Mouse (Mus musculus) cerebellum, adult 2 months (tissue): ENCODE data around the gene Fhl2. TPM values are rescaled to one million over a fixed set of nuclear protein-coding genes. Genes with fewer than 3 reads are reported as not detected.

Experiments
- DNase-seq, 2 experiments: peaks; one replicate each; pipeline ENCODE4 v3.0.0; 2021
- H3K27ac ChIP-seq: fragments of 200-500 bp; 2 replicates; pipeline ENCODE4 v1.5.1; 2012; ENCODE audit warnings: low read length, control low read depth, inconsistent platforms; ENCODE audit not compliant: insufficient read depth
- H3K27me3 ChIP-seq: fragments of 200-500 bp; 2 replicates; pipeline ENCODE4 v1.6.1; 2012; ENCODE audit warnings: inconsistent platforms, mild to moderate bottlenecking, low read length, moderate library complexity; ENCODE audit not compliant: control insufficient read depth, insufficient read depth
- H3K4me1 ChIP-seq: fragments of 200-500 bp; 2 replicates; pipeline ENCODE4 v1.6.1; 2011; ENCODE audit warnings: low read length; ENCODE audit not compliant: control insufficient read depth, insufficient read depth
- H3K4me3 ChIP-seq: fragments of 200-500 bp; replicated peaks from 2 replicates; pipeline ENCODE3; 2011; ENCODE audit warnings: mild to moderate bottlenecking, low read depth, low read length, control low read depth; ENCODE audit not compliant: insufficient read depth
- CTCF ChIP-seq: fragments of 200-500 bp; IDR thresholded peaks from 2 replicates; pipeline ENCODE4 v1.5.1; 2011; ENCODE audit warnings: low read depth, mild to moderate bottlenecking, control low read depth, low read length, moderate library complexity, borderline replicate concordance; ENCODE audit not compliant: insufficient read depth
- POLR2A ChIP-seq: fragments of 200-500 bp; IDR thresholded peaks from 2 replicates; pipeline ENCODE4 v1.6.1; 2011; ENCODE audit warnings: low read length, control low read depth, borderline replicate concordance; ENCODE audit not compliant: insufficient read depth
- WGBS: fragments of 180-500 bp; shearing (Covaris S2); methylation state at CpG from one replicate; pipeline ENCODE4 v1.1.7; 2018; 5-methylcytosine and 5-hydroxymethylcytosine counted together
- polyA plus RNA-seq: library from polyadenylated mRNA; depleted of rRNA; stranded (reverse); fragments of >200 nt; gene quantifications from 2 replicates; pipeline ENCODE4 v1.2.3, GENCODE M21; 2012

Gene Fhl2
- polyA plus RNA-seq, 1 experiment = 6.2 TPM

DNA sequence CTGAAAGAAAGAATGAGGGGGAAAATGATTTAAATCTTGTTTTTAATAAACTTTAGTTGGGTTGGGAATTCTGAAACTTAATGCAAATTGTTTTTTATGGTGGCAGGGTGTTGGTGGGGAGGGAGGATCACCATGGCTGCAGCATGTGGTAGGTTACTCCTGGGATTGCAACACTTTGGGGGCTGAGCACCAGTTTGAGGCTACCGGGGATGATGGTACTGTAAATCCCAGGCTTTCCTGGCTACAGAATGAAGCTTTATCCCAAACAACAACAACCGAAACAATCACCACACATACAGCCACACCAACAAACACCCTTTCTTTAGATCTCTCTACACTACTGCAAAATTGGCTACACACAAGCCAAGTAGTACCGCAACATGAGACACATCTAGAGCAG, 34.4 kb downstream of the Fhl2 start:
- Histone ChIP-seq H3K27ac (no peak overlapping the region), H3K27me3 (no peaks in the 10 kb centered on the region), H3K4me3 (no peak overlapping the region), H3K4me1 (no peaks in the 10 kb centered on the region)
- no peak for DNase-seq
- WGBS = 96% methylated on average over 3 of the region's 3 CpGs
- no peak for TF ChIP-seq POLR2A
- TF ChIP-seq CTCF = no peak

DNA sequence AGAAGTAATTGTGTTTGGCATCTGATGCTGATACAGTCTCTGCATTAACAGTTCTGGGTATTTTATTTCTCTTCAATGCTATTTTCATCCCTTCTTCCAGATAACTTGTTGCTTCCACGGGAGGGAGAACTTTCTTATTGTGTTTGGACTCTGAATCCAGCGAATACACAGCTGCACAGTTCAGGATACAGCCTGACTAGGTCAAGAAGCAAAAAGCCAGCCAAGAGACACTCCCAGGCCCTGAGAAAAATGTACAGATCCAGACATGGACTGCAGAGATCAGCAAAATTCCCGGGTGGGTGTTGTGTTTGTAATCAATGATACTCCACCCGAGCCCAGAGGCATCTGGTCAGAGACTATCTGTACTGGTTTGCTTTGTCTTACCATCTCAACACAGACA, 37.4 kb downstream of the Fhl2 start:
- no peaks in the 10 kb centered on the region for H3K4me1 ChIP-seq
- H3K4me3 ChIP-seq = no peak overlapping the region
- no peak for DNase-seq
- WGBS = 50% methylated on average over 4 of the region's 4 CpGs
- TF ChIP-seq CTCF (no peak), POLR2A (no peak)
- H3K27ac ChIP-seq = no peak overlapping the region
- H3K27me3 ChIP-seq = no peaks in the 10 kb centered on the region

DNA sequence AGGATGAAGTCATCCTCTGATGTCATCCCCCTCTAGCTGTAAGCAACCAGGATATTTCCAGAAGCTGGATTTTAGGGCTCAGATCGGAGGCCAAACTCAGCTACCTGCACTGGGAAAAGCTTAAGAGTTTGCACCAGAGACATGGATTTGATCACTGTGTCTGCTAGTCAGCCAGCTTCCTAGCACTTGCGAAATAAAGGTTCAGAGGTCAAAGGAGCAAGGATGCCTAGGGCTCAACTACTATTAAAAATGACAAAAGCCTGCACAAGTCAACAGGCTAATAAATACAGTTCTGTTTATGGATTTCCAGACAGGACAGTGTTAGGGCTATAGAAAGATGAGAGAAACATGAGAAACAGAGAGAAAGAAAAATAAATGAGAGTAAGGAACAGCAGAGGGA, 38.9 kb downstream of the Fhl2 start:
- H3K4me1 ChIP-seq = no peaks in the 10 kb centered on the region
- no peak for TF ChIP-seq POLR2A
- TF ChIP-seq CTCF = no peak
- WGBS = 87% methylated on average over 2 of the region's 2 CpGs
- no peak overlapping the region for H3K4me3 ChIP-seq
- no peaks in the 10 kb centered on the region for H3K27me3 ChIP-seq
- no peak for DNase-seq
- no peak overlapping the region for H3K27ac ChIP-seq

DNA sequence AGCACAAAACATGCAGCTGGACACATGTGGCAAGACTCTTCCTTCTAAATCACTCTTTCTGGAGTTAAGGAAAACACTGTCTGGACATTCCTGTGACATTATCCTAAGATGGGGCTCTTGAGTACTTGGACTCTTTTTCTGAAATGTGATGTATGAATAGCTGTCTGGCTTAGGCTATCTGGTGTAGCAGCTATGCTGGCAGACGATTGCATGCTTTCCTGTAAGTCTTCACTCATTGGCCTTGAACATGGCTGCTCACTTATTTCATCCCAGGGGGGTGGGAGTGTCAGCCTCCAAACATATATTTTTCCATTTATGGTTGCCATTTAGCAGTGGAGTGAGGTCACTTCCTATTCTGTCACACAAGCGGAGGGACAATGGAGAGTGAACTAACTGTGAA, 42.3 kb downstream of the Fhl2 start:
- Histone ChIP-seq H3K27me3 (no peaks in the 10 kb centered on the region), H3K4me3 (no peak overlapping the region), H3K27ac (no peak overlapping the region), H3K4me1 (no peaks in the 10 kb centered on the region)
- no peak for DNase-seq
- 79% methylated on average over 2 of the region's 2 CpGs for WGBS
- TF ChIP-seq CTCF = no peak
- TF ChIP-seq POLR2A = no peak

DNA sequence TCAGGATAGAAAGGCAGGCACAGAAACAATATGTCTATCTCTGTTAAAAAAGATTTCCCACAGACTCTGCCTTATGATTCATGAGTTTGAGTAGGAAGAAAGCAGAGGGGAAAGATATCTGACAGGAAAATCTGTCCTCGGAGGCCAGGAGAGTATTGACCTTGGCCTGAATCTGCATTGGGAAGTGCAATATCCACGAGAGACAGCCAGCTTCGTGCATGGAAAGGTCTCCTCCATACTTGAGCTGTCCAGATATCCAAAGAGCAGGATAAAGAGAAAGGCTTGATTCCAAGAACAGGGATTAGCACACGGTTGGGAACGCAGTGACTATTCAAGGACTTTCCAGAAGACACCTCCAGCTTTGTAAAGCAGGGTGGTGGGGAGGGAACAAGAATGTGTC, 43.2 kb downstream of the Fhl2 start:
- TF ChIP-seq CTCF (no peak), POLR2A (no peak)
- no peak overlapping the region for H3K4me3 ChIP-seq
- no peaks in the 10 kb centered on the region for H3K4me1 ChIP-seq
- WGBS = 47% methylated on average over 5 of the region's 5 CpGs
- H3K27me3 ChIP-seq = no peaks in the 10 kb centered on the region
- no peak overlapping the region for H3K27ac ChIP-seq
- no peak for DNase-seq

DNA sequence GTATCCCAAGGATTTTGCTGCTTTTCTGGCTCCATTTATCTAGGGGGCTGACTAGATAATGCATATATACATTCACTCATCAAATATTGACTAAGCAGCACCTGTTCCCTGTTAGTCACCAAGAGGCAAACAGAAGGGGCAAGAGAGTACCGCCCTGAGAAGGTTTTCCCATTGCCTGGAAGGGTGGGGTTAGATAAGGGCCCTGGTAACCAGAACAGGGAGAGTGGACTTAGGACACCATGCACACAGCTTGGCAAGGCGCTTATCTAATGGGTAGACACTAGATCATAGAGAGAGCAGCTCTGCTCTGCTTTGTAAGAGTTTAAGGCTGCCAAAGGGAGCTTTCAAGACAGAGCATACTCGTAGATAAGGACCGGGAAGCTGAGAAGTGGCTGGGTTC, 44.2 kb downstream of the Fhl2 start:
- no peak overlapping the region for H3K4me3 ChIP-seq
- TF ChIP-seq POLR2A = no peak
- TF ChIP-seq CTCF = no peak
- H3K4me1 ChIP-seq = no peaks in the 10 kb centered on the region
- no peak overlapping the region for H3K27ac ChIP-seq
- H3K27me3 ChIP-seq = no peaks in the 10 kb centered on the region
- 88% methylated on average over 4 of the region's 4 CpGs for WGBS
- DNase-seq = no peak

DNA sequence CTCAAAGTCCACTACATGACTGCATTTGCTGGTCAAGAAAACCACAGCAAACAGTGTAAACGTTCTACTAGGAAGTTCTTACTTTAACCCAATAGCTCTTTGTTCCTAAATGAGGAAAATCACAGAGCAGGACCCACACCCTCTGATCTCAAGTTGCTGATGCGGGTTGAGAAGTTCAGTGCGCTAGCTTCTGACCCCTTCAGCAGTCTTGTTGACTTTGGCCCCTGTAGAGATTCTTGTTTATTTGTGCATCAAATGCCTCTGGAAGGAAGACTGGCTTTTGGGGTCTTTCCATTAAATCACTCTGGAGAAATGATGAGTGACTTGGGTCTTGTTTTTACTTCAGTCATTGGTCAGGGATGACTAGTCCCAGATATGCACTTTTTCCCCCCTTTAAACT, 46.6 kb downstream of the Fhl2 start:
- DNase-seq = no peak
- no peak overlapping the region for H3K4me3 ChIP-seq
- no peaks in the 10 kb centered on the region for H3K4me1 ChIP-seq
- no peaks in the 10 kb centered on the region for H3K27me3 ChIP-seq
- 81% methylated on average over 3 of the region's 3 CpGs for WGBS
- H3K27ac ChIP-seq = no peak overlapping the region
- TF ChIP-seq CTCF = no peak

DNA sequence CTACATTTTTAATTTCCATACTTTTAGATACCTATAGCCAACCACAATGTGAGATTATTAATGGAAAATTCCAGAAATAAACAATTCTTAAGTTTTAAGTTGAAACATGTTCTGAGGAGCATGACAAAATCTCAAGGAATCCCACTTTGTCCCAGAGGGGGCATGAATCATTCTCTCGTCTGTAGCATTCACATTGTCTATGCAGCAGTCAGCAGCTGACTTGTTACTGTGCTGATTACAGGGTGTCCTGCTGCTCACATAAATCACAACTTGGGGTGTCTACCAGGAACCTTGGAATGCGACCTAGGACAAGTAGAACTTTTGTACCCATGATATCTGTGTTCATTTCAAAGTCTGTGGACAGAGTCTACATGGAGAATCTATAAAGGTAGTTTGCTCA, 49.3 kb downstream of the Fhl2 start:
- DNase-seq = no peak
- TF ChIP-seq CTCF = no peak
- no peak for TF ChIP-seq POLR2A
- no peak overlapping the region for H3K27ac ChIP-seq
- no peaks in the 10 kb centered on the region for H3K27me3 ChIP-seq
- no peaks in the 10 kb centered on the region for H3K4me1 ChIP-seq
- 75% methylated on average over 2 of the region's 2 CpGs for WGBS
- no peak overlapping the region for H3K4me3 ChIP-seq
